Mouse (Mus musculus) kidney, postnatal 36 days (tissue): ENCODE measurements around the gene Bcl2l12.
A peak's percentile ranks its signal among the peaks of the same experiment; 100 is the strongest.

ENCODE experiments used
- DNase-seq, 2 experiments: peaks; one replicate each; pipeline ENCODE4 v3.0.0; 2021 to 2022; ENCODE audit warnings: mixed read lengths in 2 of 2

Bcl2l12 gene

DNA sequence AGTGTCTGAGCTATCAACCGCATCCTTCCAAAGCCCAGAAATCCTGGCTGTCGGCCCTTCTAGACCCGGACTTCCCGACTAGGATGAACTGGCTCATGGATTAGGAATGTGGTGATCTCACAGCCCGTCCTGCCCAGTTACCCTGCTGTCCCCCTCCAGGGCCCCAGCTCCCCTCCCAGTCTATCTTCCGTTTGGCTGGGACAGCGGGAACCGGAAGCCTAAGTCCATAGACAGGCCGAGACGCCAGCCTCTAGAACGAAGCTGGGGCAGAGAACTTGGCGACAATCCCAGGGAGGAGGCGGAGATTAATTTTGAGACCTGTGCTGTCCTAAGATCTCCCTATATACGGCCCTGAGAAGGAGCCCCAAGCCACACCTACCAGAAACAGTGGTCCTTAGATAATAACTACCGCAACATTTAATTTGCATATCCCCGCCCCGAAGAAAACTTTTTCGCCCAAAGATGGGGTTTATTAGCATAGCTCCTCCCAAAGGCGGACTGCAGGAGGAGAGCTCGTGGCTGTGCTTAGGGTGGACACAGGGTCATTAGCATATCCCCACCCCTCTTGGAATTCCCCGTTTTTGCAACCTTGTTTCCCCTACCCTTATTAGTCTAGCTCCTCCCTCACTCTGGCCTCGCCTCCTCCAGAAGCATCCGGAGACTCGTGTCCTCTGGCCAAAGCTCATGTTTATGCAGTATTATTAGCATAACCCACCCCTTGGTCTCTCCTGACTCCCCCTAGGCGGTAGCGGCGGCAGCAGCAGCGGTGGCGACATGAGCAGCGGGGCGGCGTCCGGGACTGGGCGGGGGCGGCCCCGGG, 18.9 kb upstream of the Bcl2l12 start, which contains the start of gene Rras:
TSS of gene Rras (plus strand) at position 720 of the 820 bp plus-strand sequence.
- peak; percentile 90 to 99 for DNase-seq

DNA sequence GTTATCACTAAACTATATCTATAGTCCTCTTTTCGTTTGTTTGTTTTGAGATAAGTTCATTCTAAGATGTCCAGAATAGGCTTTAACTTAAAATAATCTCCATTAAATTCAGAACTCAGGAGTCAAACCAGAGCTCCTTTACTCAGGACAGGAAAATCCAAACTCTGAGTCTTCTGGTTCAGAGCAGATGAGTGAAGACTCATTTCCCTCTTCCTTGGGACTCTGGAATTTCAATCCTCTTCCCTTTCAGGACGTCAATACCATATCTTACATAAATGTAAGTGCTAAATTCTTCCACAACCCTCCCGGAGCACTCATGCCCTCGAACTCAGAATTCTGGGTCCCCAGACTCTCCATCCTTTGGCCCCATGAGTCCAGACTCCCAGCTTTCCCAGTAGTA, 18.2 kb upstream of the Bcl2l12 start:
- DNase-seq = no peak

DNA sequence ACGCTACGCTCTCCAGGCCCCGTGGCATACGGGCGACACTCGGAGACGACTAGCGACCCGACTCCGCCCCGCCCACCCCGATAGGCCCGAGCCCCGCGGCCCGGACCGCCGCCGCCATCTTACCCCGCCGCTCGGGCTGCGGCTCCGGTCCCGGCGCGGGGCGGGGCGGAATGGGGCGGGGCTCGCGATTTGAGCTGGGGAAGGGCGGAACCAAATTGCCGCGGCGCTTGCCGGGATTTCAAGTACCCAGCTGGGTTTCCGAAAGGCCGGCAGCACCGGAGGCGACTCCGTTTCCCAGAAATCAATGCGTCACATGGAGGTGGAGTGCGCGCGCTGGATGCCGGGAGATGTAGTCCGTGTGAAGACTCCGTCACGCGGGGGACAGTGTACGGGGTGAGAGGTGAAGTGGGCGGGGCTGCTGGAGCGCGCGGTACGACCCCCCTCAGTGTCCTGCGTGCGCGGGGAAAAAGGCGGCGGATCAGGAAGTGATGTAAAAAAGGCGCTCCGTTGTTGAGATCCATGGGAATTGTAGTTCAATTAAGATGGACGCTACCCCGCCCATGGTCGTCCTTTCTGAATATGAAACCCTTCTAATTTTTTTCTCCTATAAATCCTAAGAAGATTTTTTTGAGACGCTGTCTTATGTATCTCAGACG, 17.6 kb upstream of the Bcl2l12 start, which contains the start of gene Scaf1:
TSS of gene Scaf1 (minus strand) at position 407 of the 656 bp plus-strand sequence.
- peak; percentile 99 to 100 for DNase-seq

- no peak for DNase-seq
Measured at GRCm38 (mm10) chr7:45015344-45015956, 16.9 kb upstream of the Bcl2l12 start.

DNA sequence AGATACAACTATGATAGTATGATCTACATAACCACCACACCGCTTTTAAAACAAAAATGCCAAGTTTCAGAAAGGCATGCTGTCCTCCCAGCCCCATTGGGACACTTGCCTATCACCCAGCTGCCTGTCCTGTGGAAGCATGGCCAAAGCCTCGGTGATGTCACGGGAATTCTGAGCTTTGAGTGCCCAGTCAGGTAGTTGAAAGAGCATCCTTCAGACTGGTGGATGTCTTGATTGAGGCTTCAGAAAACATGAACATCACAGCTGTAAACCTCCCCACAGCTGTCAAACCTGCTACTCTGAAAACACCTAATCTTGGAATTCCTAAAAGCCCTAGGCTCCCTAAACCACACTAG, 15.6 kb upstream of the Bcl2l12 start:
- no peak for DNase-seq

DNA sequence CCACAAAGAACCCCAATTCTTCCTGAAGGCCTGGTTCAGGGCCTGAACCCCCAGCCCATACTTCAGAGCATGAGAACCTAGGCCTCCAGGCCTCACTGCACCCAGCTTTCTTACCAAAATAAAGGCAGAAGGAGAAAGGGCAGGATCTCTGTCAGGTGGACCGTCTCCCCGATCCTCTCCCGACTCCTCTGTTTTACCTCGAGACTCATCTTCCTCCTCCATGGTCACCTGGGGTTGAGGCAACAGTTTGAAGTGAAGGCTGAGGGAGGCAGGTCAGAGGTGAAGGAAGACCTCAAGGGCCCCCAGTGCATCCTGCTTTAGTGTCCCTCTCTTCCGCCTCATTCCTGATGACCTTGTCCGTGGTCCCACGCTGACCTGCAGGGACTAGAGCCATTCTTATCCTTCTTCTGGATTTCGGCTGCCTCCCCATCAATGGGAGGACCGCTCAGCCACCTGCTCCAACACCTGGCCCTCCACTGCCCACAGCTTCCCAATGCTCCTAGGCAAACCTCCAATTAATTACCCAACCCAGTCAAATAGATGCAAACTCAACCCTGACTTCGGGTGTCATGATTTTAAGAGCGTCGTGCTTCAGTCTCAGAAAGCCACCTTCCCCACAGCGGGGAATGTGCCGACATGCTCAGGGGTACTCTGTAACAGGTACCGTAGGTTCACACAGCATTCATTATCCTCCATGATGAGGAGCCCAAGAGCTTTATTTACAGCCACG, 15.0 kb upstream of the Bcl2l12 start:
- no peak for DNase-seq

GRCm38 (mm10) chr7:45012824-45013223, 14.3 kb upstream of the Bcl2l12 start:
- no peak for DNase-seq

GRCm38 (mm10) chr7:45012011-45012410, 13.5 kb upstream of the Bcl2l12 start:
- DNase-seq = no peak

DNA sequence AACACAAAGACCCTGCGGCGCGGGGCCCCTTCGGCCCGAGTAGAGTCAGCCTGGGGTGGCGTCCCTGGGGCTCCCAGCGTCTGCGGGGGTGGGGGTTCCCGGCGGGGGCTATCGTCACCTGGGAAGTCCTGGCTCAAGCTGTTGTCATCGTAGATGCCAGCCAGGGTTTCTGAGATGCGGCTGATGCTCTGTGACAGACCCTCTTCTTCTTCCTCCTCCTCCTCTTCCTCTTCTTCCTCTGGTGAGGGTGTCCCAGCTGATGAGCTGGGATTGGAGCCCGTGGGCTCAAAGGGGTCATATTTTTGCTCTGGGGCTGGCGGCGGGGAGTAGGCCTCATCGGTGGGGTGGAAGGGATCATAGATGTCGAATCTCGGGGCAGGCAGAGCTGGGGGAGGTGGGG, 9.9 kb upstream of the Bcl2l12 start:
- no peak for DNase-seq

DNA sequence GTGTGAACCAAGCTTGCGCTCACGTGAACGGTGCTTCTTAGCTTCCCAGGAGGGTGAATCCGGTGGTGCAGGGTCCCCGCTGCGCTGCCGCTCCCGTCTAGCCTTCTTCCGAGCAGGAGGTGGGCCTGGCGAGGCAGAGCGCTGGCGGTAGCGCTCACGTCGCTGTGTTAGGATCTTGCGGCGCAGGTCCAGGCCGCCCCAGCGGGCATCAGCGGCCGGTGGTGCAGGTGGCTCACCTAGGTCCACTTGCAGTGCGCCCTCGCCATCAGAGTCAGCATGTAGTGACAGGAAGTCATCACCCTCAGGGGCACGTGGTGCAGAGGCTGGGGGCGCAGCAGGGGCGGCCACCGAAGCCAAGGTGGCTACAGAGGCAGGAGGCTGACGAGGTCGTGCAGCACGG, 9.3 kb upstream of the Bcl2l12 start:
- no peak for DNase-seq

GRCm38 (mm10) chr7:45007141-45007540, 8.6 kb upstream of the Bcl2l12 start:
- no peak for DNase-seq

GRCm38 (mm10) chr7:45006503-45006902, 8.0 kb upstream of the Bcl2l12 start:
- DNase-seq = no peak

DNA sequence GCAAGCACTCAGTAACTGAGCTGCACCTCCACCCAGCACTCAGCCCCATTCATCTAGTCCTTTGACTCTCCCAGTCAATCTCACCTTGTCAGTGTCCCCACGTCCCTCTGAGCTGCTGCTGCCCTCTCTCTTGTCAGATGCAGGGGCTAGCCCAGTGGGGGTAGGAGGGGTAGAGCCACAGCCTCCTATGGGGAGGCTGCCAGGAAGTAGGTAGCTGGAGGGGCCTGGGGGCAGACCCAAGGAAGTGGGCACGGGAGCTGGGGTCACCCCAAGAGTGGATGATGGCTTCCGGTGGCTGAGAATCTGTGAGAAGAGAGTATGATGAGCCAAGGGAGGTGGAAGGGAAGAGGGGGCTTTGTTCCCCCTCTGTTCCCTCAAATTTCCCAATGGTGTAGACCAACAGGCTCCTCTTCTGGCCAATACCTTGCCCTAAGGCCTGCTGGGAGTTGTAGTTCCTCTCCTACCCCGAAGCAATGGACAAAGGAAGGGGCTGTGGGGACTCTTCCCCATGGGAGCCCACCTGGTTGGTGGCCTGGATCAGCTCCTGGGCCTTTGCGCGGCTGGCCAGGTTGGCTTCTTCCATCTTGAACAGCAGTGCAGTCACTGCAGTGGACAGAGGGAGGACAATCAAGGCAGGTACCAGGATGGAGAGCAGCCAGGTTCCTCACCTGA, 6.9 kb upstream of the Bcl2l12 start:
- no peak for DNase-seq

DNA sequence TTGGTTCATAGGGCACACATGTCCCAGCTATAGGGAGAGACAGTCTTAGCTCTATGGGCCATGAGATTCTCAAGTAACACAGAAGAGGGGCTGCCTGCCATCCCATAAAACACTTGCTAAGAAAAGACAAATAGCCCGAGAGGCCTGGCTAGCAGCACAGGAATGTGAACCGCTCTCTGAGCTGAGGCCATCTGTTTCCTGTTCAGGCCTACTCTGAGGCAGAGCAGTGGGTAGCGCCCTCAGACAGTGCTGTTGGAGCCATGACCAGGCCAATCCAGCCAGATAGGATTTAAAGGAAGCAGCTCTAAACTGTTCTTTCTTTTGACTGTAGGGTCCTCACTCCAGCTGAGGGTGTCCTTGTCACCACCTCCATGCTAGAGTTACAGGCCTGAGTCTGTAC, 6.0 kb upstream of the Bcl2l12 start:
- DNase-seq = peak in 1 of 2 experiments; percentile 27

DNA sequence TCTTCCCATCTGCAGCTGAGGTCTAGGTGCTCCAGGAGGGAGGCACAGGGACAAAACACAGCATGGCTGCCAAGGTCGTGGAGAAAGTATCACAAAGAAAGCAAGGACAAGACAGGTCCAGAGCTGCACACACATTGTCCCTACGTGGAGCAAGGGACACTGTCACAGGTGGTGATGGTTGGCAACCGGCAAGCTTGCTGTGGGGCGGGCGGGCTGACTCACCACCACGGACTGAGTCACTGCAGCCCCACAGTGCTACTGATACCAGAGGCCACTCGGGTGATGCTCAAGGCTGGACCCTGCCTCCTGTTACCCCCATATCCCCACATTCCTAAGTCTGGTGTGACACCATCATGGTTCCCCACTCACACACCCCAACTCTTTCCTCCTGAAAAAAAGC, 3.9 kb upstream of the Bcl2l12 start:
- no peak for DNase-seq

DNA sequence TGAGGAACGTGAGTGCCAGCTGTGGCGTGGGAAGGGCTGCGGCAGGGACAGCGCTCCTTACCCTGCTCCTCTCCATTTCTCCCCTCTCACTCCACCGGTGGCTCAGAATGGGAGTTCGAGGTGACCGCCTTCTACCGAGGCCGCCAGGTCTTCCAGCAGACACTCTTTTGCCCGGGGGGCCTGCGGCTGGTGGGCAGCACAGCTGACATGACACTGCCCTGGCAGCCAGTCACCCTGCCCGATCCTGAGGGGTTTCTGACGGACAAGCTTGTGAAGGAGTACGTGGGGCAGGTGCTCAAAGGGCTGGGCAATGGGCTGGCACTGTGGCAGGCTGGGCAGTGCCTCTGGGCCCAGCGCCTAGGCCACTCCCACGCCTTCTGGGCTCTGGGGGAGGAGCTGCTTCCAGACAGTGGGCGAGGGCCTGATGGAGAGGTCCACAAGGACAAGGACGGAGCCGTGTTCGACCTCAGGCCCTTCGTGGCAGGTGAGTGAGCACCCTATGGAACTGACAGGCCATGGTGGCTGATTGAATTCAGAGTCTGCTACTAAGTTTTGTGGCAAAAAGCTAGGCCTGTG, 2.1 kb upstream of the Bcl2l12 start:
- peak in 1 of 2 experiments; percentile 34 for DNase-seq

DNA sequence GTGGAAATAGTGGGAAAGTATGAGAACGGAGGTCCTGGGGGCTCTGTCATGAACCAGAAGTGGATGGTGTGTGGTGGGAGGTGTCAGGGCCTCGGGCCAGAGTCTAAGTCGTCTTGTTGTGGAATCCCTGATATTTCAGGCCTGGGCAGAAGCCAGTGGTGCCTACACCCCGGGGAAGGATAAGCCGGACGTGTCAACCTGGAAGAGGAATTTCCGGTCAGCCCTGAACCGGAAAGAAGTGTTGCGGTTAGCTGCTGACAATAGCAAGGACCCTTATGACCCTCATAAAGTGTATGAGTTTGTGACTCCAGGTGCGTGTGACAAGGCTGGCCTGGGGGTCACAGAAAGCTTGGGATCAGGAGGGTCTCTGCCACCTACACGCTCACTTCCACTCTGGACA, 1.2 kb upstream of the Bcl2l12 start:
- DNase-seq = peak; percentile 53 to 56

GRCm38 (mm10) chr7:44997940-44998428, 528 bp downstream of the Bcl2l12 start:
- no peak for DNase-seq

GRCm38 (mm10) chr7:44997231-44997939, 1.1 kb downstream of the Bcl2l12 start, which contains the start of gene Irf3:
TSS of gene Irf3 (plus strand) at chr7:44997648.
- DNase-seq = peak; percentile 98

DNA sequence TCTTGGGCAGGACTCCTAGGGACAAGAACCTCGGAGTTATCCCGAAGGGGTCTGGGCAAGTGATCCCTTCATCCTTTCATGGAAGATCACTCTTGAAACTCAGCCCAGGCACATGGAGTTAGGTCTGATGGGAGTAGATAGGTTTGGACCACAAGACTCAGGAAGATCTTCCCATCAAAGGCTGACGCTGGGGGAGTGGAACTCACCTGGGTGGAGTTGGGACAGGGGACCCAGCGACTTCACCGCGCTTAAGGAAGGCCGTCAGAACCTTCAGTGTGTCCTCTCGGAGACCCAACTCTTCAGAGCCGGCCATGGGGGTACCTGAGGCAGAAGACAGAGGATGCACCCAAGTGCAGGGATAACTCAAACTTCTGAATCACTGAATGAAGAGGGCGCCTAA, 1.8 kb downstream of the Bcl2l12 start:
- no peak for DNase-seq
